Mouse (Mus musculus) G1E (cell line): ENCODE measurements around the gene Phlpp1. TPM values are rescaled to one million over a fixed set of nuclear protein-coding genes. Genes with fewer than 3 reads are reported as not detected.

Source experiments
- ATAC-seq: 2 replicates; pipeline ENCODE4 v1.8.0; 2016; ENCODE audit warnings: mild to moderate bottlenecking; ENCODE audit not compliant: insufficient number of reproducible peaks, poor library complexity, low FRiP score, severe bottlenecking; ENCODE audit errors: extremely low read depth
- DNase-seq: peaks from one replicate; pipeline ENCODE4 v3.0.0; 2012; ENCODE audit warnings: low spot score
- H3K27me3 ChIP-seq: 2 replicates; pipeline ENCODE4 v1.6.1; 2012; ENCODE audit warnings: mild to moderate bottlenecking, low read length, inconsistent platforms; ENCODE audit not compliant: insufficient read depth
- H3K36me3 ChIP-seq: replicated peaks from 2 replicates; pipeline ENCODE3; 2012; ENCODE audit warnings: mild to moderate bottlenecking, inconsistent platforms
- H3K4me1 ChIP-seq: 2 replicates; pipeline ENCODE4 v1.6.1; 2012; ENCODE audit warnings: low read depth, low read length, inconsistent platforms, mixed read lengths; ENCODE audit not compliant: insufficient read depth
- H3K4me3 ChIP-seq: 2 replicates; pipeline ENCODE4 v1.5.1; 2012; ENCODE audit warnings: low read depth, mild to moderate bottlenecking, inconsistent platforms, low read length, moderate library complexity, mixed read lengths
- H3K9me3 ChIP-seq: replicated peaks from 2 replicates; pipeline ENCODE4 v1.6.1; 2012; ENCODE audit warnings: inconsistent platforms
- CTCF ChIP-seq: IDR thresholded peaks from 2 replicates; pipeline ENCODE4 v1.5.1; 2012; ENCODE audit warnings: low read depth, low read length, inconsistent platforms, mixed read lengths
- GATA1 ChIP-seq: IDR thresholded peaks from 2 replicates; pipeline ENCODE4 v1.6.1; 2012; ENCODE audit warnings: borderline replicate concordance, low read length, inconsistent platforms, mixed read lengths
- GATA2 ChIP-seq: IDR thresholded peaks from 2 replicates; pipeline ENCODE4 v1.6.1; 2012; ENCODE audit warnings: low read depth, low read length, inconsistent platforms, borderline replicate concordance
- POLR2AphosphoS5 ChIP-seq: IDR thresholded peaks from 2 replicates; pipeline ENCODE4 v1.6.1; 2012; ENCODE audit warnings: low read depth, low read length, inconsistent platforms; ENCODE audit not compliant: insufficient replicate concordance
- TAL1 ChIP-seq: conservative IDR thresholded peaks from 2 replicates; pipeline ENCODE4 v1.6.1; 2012; ENCODE audit warnings: low read depth, low read length, inconsistent platforms, mixed read lengths
- polyA plus RNA-seq: library from polyadenylated mRNA; stranded (reverse); fragments of >175 nt; gene quantifications from 2 replicates; pipeline ENCODE4 v1.2.3, GENCODE M21; 2012
- total RNA-seq, 2 experiments: library from RNA; stranded (forward) in 1 of 2; stranded (reverse) in 1 of 2; fragments of 200-1000 nt in 1 of 2; fragments of >200 nt in 1 of 2; fragmentation: Nextera tagmentation in 1 of 2; gene quantifications; 2 replicates each; pipeline ENCODE4 v1.2.3; 2014 to 2017

Phlpp1 gene
- total and polyA plus RNA-seq, 3 experiments, result 6.6 to 25.3 (median 9.2) TPM

GRCm38 (mm10) chr1:106373656-106374055, 202.1 kb downstream of the Phlpp1 start:
- H3K9me3 ChIP-seq, result no peaks in the 10 kb centered on the region
- no peaks in the 10 kb centered on the region for H3K4me1 ChIP-seq
- no peaks in the 10 kb centered on the region for H3K27me3 ChIP-seq
- no peak for ATAC-seq
- H3K36me3 ChIP-seq, result peaks cover 31% of the 10 kb centered on the region
- DNase-seq, result no peak
- no peak overlapping the region for H3K4me3 ChIP-seq
- TF ChIP-seq GATA1 (no peak), POLR2AphosphoS5 (no peak)

GRCm38 (mm10) chr1:106374274-106374673, 202.7 kb downstream of the Phlpp1 start:
- Histone ChIP-seq H3K27me3 (no peaks in the 10 kb centered on the region), H3K4me3 (no peak overlapping the region), H3K4me1 (no peaks in the 10 kb centered on the region), H3K36me3 (peaks cover 27% of the 10 kb centered on the region), H3K9me3 (no peaks in the 10 kb centered on the region)
- no peak for DNase-seq
- TF ChIP-seq GATA1, result no peak
- ATAC-seq, result no peak

- no peak overlapping the region for H3K4me3 ChIP-seq
- H3K36me3 ChIP-seq, result peaks cover 23% of the 10 kb centered on the region
- DNase-seq (no peak), ATAC-seq (no peak)
- no peaks in the 10 kb centered on the region for H3K4me1 ChIP-seq
- H3K27me3 ChIP-seq, result no peaks in the 10 kb centered on the region
- TF ChIP-seq GATA1 (no peak), GATA2 (no peak), TAL1 (no peak), POLR2AphosphoS5 (no peak), CTCF (no peak)
- H3K9me3 ChIP-seq, result no peaks in the 10 kb centered on the region
Measured at GRCm38 (mm10) chr1:106374971-106375370, 203.4 kb downstream of the Phlpp1 start.

GRCm38 (mm10) chr1:106376003-106376402, 204.5 kb downstream of the Phlpp1 start:
- TF ChIP-seq TAL1 (no peak), POLR2AphosphoS5 (no peak), GATA1 (no peak), GATA2 (no peak), CTCF (no peak)
- Histone ChIP-seq H3K27me3 (no peaks in the 10 kb centered on the region), H3K4me3 (no peak overlapping the region), H3K36me3 (peaks cover 28% of the 10 kb centered on the region), H3K9me3 (no peaks in the 10 kb centered on the region), H3K4me1 (no peaks in the 10 kb centered on the region)
- ATAC-seq, result no peak
- no peak for DNase-seq

DNA sequence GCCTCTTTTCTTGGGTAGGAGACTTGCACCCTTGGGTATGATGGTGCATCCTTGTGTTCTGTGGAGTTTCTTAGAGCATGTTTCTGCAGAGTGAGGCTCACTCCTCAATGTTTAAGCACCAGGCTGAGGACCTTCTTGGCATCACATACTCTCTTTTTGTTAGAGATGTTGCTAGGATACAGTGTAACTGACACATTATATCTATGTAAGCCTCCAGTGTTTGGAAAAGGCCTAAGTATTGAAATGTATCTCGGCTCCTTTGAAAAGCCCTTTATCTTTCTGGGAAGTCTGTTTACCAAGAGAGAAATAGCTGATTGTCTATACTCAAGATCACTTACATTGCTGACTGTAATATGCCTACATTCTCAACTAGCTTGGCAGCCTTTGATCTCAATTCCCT, 208.9 kb downstream of the Phlpp1 start:
- TF ChIP-seq GATA2, result no peak
- TF ChIP-seq POLR2AphosphoS5, result no peak
- no peak for TF ChIP-seq TAL1
- no peak for TF ChIP-seq GATA1
- no peak for TF ChIP-seq CTCF
- no peak for ATAC-seq
- Histone ChIP-seq H3K9me3 (no peaks in the 10 kb centered on the region), H3K27me3 (no peaks in the 10 kb centered on the region), H3K4me3 (no peak overlapping the region), H3K36me3 (peaks cover 21% of the 10 kb centered on the region), H3K4me1 (no peaks in the 10 kb centered on the region)
- no peak for DNase-seq

DNA sequence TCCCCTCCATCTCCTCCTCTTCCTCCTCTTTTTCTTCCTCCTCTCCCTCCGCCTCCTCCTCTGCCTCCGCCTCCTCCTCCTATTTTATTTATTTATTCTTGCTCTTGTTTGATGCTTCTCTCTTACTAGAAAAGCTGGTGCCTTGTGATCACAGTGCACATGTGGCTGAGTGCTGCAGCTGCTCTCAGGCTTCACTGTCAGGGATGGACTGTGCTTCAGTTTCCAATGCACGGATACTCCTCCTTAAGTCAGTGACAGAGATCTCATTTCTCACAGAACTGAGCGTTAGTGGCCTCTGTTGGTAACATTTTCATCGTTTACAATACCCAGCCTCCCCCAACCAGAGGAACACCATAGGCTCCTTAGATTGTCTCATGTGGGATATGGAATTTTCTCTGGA, 215.0 kb downstream of the Phlpp1 start:
- Histone ChIP-seq H3K4me1 (no peaks in the 10 kb centered on the region), H3K4me3 (no peak overlapping the region), H3K27me3 (no peaks in the 10 kb centered on the region), H3K9me3 (no peaks in the 10 kb centered on the region), H3K36me3 (peaks cover 44% of the 10 kb centered on the region)
- no peak for ATAC-seq
- no peak for DNase-seq
- TF ChIP-seq CTCF (no peak), POLR2AphosphoS5 (no peak), GATA2 (no peak)

DNA sequence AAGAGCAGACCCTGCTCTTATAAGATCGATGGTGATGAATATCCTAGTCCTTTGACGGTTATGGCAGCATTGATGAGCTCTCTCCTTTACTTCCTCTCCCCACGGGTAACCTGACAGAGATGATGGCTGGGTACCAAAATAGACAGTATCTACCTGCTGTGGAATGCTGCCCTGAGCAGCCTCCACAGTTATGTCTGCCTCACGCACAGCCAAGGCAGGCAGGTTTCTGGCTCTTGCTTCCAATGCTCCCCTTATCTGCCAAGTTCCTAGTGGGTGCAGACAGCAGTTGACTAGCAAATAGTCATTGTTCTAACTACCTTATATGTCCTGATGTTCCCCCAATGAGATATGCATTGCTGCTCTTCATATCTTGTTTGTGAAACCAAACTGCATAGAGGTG, 215.7 kb downstream of the Phlpp1 start:
- DNase-seq (no peak), ATAC-seq (no peak)
- TF ChIP-seq CTCF, result no peak
- no peak for TF ChIP-seq GATA1
- no peak for TF ChIP-seq POLR2AphosphoS5
- TF ChIP-seq GATA2, result no peak
- TF ChIP-seq TAL1, result no peak
- peaks cover 51% of the 10 kb centered on the region for H3K36me3 ChIP-seq
- no peak overlapping the region for H3K4me3 ChIP-seq
- no peaks in the 10 kb centered on the region for H3K27me3 ChIP-seq
- H3K4me1 ChIP-seq, result no peaks in the 10 kb centered on the region
- H3K9me3 ChIP-seq, result no peaks in the 10 kb centered on the region
